Mouse (Mus musculus) left cerebral cortex, adult 11 months (tissue): ENCODE results near the gene Ttc28.

Source experiments
- DNase-seq: peaks from one replicate; pipeline ENCODE4 v3.0.0; 2022; ENCODE audit warnings: low spot score

Gene Ttc28

DNA sequence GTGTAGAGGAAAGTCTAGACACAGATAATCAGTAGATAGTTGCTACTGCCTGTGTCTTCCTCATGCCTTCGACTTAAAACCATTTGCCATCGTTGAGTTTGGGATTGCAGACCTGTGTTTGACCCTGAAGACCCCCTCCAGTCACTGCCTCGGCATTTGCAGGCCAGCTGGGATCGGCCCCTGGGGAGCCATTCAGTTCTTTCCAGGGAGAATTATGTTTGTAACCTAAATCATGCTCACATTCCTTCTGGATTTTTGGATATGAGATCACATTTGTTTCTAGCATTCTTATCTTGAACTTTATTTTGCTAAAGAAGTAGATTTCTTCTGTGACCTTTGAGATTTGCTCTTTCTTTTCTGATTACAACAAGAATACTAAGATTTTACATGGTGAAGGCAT, 80.5 kb downstream of the Ttc28 start:
- no peak for DNase-seq

GRCm38 (mm10) chr5:110960890-110961289, 81.3 kb downstream of the Ttc28 start:
- DNase-seq = no peak

GRCm38 (mm10) chr5:110967483-110968055, 88.0 kb downstream of the Ttc28 start:
- DNase-seq = no peak

GRCm38 (mm10) chr5:110968566-110968965, 89.0 kb downstream of the Ttc28 start:
- DNase-seq = no peak

DNA sequence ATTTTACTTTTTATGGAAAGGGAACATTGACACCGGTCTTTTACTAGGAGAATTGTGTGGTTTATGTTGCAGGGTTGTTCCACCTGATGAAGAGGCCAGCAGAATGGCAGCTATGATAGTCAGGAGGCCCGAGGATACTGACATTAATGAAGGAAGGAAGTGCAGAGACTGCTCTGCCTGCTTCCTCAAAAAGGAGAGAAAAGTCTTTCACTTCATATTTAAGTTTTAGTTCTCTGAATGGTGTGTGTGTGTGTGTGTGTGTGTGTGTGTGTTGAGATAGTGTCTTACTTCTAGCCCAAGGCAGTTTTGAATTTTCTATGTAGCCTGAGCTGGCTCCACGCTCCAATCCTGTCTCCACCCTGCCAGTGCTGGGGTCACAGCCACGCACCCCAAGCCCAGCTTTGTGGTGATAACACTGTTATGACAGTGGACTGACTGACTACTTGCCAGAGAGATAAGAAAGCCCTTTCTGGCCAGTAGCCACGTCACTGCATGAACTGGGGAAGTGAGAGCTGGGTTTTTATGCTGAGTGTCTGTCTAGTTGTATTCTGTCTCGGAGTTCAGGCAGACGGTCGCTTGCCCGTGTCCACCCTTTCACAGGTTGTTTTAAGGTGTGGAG, 90.7 kb downstream of the Ttc28 start:
- no peak for DNase-seq

DNA sequence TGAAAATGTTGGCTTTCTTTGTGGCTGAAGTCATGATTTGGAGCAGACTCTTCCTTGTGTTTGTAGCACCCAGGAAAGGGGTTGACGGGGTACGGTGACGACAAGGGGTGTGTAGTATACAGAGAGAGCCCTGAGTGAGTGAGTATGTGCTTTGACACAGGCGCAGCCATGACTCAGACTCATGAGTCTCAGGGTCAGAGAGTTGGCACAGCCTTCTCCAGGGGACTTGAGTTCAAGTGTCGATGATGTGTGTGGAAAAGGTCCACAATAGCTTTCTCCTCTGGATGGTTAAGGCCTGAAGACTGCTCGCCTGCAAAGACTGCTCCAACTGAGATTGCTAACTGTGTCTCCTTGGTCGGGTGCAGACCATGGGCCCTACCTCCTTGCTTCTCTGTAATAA, 97.1 kb downstream of the Ttc28 start:
- no peak for DNase-seq

- DNase-seq = no peak
Measured at GRCm38 (mm10) chr5:110977796-110978195, 98.2 kb downstream of the Ttc28 start.

GRCm38 (mm10) chr5:110978461-110978860, 98.9 kb downstream of the Ttc28 start:
- DNase-seq = peak; percentile 51

GRCm38 (mm10) chr5:110979011-110979860, 99.6 kb downstream of the Ttc28 start:
- DNase-seq = no peak

DNA sequence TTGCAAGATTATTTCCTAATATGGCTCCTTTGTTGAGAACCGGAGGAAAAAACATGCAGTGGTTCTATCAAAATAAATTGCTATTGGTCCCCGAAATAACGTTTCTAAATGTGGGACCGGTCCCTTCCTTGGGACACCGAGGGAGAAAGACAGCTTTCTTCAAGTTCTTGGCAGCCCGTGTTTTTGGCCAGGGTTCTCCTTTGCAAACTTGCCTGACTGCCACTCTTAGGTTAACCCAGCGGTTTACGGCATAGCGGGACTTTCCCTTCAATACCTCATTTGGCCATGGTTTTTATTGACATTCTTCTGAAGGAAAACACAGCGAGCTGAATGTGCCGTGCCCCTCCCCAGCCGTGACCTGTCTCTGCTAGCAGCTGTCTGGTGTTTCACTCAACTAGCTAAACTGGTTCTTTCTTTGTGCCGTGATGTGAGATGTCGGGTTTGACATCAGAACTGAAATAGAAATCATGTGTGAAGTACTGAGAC, 100.3 kb downstream of the Ttc28 start:
- no peak for DNase-seq

GRCm38 (mm10) chr5:110980576-110980975, 101.0 kb downstream of the Ttc28 start:
- DNase-seq = no peak

DNA sequence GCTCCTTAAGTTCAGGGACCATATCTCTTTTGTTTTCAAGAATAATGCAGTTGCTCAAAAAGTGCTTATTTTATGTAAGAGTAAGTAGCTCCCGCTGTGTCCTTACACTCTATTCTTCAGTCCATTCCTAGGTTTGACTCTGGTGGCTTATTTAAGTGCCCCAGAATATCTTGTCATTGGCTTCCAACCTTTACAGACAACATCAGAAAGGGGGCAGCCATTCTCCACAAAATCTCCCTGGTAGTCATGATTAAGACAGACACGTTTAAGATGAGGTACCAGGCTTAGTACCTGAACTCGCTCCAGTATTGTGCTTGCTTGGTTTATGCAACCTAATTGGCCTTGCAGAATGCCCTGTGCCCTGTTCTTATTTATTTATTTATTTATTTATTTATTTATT, 102.8 kb downstream of the Ttc28 start:
- DNase-seq = no peak

- no peak for DNase-seq
Measured at GRCm38 (mm10) chr5:110984136-110984681, 104.6 kb downstream of the Ttc28 start.

DNA sequence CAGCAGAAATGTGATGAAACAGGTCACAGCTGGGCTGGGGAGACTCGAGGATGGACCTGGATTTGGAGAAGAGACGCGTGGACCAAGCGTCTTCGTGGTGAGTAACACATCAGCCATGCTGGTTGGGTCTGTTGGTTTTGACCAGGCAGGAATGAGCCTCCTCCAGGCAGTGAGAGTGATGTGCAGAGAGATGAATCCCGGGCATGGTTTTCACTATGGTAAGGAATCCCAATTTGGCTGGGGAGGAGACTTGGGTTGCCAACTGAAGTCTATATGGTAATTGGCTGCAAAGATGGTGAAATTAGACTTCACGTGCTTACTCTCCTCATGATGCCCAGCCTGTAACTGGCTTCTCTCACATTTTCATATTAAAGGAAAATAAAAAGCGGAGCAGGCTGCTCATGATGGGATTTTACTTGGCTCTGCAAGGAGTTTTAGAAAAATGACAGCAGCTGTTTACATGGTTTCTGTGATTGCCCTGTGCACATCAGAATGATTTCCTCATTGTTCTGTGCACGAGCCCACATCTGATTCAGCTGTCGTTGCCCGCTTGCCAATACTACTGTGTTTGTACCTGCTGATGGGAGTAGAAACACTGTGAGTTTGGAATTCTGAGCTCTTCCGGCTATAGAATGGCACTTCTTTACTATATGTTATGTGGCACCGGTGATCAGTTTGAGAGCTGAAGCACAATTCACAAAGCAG, 117.4 kb downstream of the Ttc28 start:
- no peak for DNase-seq

GRCm38 (mm10) chr5:110997692-110998091, 118.1 kb downstream of the Ttc28 start:
- DNase-seq = no peak

DNA sequence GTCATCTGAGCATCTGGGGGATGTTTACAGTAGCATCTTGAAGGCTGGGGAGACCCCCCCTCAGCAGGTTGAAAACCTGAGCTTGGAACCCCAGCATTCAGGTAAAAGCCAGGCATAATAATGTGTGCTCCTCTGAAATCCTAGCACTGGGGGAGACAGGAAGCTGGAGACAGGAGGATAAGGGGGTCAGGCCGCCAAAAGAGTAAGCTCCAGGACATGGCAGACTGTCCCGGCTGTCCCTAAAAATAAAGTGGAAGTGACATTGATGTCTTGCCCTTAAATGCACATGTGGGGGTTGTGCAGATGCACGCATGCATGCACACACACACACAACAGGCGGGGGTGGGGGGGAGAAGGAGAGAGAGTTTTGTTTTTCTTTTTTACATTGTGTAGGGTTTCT, 118.7 kb downstream of the Ttc28 start:
- no peak for DNase-seq

- no peak for DNase-seq
Measured at GRCm38 (mm10) chr5:111000953-111001352, 121.3 kb downstream of the Ttc28 start.

GRCm38 (mm10) chr5:111003220-111003619, 123.6 kb downstream of the Ttc28 start:
- DNase-seq = no peak

GRCm38 (mm10) chr5:111003750-111004149, 124.1 kb downstream of the Ttc28 start:
- DNase-seq = no peak

GRCm38 (mm10) chr5:111006272-111007135, 126.9 kb downstream of the Ttc28 start:
- DNase-seq = no peak

DNA sequence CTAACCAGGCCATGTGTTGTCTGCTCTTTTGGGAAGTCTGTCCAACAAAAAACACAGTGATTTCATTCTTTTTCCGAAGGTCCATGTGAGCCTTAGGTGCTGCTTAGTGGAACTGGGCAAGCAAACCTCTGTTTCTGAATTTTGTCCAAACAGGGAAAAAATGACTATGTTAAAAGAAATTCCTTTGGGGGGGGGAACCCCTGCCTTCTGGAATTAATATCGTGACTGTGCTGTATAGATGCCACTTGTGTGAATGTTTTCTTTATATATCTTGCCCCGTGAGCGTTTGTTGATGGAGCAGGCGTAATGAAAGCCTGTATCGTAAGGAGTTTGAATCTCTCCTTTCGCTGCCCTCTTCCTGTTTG, 127.5 kb downstream of the Ttc28 start:
- DNase-seq = no peak
